Mouse (Mus musculus) NIH3T3 (cell line): ENCODE results near the gene Baz1a.
"Not testable (repeated sequence)": the region's sequence is repeated elsewhere in the genome, so short reads cannot be mapped to it uniquely, and the experiment has no call there.

Source experiments
- DNase-seq: peaks from one replicate; pipeline ENCODE4 v3.0.0-alpha.2; 2012; ENCODE audit warnings: low read depth

Gene Baz1a

DNA sequence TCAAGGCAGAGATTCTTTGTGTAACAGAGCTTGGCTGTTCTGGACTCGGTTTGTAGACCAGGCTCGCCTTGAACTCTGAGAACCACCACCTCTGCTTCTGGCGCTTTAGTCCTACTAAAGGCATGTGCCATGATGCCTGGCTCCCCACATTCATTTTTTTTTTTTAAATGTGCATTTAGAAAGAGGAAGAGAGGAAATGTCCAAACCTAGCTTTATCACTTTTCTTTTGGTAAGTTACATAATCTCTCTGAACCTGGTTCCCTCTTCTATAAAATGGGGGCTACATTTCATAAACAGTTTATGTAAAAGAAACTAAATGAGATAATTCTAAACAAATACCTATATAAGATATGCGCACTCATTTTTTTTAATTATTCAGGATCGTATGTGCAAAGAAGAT lies 33.2 kb downstream of the Baz1a start:
- no peak for DNase-seq

DNA sequence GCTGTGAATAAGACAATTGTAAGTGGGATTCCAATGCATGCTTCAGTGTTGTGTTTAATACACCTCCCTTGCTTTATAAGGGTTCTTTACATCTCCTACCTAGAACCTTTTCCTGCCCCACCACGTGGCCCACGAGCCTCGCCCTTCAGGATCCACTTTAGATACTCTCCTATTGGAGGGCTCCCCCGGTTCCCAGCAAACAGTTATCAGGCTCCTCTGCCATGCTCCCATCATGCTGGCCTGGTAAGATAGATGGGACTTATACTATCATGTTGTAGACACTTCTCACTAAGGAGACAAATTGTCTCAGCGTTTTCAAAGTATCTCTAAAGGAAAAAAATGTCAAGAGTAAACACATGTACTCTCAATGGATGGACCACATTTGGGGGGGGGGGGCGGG lies 33.6 kb downstream of the Baz1a start:
- no peak for DNase-seq

DNA sequence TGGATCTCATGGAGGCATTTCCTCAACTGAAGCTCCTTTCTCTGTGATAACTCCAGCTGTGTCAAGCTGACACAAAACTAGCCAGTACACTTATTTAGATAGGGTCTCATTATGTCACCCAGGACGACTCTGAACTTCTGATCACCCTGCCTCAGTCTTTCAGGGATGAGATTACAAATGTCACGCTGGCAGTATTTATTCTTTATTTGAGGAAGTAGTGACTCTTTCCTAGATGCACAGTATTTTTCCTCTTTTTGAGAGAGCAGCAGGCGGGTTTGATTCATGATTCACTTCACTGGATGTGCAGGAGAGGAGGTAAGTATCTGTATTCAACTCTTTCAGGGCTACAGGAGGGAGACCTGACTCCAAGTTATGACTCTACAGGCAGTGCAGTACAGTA lies 45.1 kb downstream of the Baz1a start:
- DNase-seq: no peak

DNA sequence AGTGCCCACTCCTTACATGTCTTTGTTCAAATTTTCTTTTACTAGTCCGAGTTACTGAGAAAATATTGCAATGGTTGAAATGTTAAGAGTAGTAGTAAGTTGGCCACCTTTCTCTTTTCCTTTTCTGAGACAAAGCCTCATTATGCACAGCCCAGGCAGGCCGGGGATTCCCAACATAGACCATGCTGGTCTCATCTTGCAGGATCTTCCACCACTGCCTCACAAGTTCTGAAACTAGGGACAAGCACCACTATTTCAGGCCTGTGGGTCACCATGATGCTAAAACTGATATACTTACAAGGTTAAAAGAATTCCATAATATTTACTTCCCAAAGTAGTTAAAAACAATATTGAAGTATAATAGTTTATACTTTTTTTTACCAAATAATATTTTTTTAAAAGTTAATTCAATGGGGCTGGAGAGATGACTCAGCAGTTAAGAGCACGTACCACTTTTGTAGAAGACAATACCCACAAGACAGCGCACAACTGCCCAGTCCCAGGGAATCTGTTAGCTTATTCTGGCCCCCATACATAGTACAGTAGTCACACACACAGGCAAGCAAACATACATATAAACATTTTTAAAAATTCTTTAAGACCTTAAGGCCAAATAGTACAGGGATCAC lies 48.5 kb downstream of the Baz1a start:
- DNase-seq: no peak

DNA sequence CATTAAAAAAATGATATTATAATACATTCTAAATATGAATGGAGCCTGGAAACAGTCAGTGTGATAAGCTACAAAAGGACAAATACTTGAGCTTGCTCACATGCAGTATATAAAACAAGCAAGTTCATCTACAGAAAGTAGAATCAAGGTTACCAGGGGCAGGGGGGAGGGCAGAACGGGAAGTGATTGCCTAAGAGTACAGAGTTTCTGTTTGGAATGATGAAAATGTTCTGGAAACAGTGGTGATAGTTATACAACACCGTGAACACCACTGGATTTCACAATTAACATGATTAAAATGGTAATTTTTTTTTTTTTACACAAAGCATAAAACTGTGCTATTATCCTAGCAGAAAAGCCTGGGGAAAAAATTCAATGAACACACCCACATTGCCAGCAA lies 54.6 kb downstream of the Baz1a start:
- no peak for DNase-seq

DNA sequence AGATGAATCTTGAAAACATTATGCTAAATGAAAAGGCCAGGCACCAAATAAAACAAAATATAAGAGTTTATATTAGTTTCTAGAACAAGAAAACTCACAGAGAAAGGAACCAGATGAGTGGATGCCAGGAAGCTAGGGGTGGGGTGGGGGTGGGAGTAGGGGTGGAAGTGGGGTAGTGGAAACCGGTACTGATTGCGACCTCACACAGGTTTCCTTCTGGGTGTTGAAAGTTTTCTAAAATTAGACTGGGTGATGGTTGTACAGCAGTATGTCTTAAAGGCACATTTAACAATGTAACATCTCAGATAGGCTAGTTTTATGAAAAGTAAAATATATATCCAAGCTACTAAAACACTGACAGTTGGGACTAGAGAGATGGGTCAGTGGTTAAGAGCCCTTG lies 57.2 kb downstream of the Baz1a start:
- DNase-seq: no peak

DNA sequence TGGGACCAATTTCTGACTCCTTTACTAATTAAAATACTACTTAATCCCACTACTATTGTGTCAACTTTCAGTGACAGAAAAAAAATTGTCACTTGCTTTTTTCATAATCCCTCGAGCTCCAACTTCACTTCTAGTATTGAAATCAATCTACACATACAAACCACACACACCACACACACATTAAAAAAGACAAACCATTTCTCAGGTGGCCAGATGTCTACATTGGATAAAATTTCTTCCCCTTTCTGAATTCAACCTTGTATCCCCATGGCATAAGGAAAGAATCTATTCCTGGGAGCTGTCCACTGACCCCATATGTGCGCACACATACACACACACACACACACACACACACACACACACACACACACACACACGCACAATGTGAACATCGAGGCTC lies 57.7 kb downstream of the Baz1a start:
- DNase-seq: no peak

DNA sequence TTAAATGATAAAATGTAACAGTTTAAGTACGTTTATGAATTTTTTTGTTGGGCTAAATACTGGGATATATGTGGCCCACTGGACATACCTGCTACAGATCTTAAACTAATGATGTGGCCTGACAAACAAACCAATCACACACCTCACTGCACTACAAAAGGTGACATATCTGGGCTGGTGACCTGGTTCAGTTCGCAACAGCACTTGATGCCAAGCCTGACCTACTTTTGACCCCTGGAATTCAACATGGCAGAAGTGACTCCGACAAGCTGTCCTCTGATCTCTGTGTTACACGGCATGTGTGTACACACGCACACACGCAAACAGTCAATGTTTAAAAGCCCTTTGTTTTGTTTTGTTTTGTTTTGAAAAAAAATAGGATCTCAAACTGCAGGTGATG lies 68.0 kb downstream of the Baz1a start:
- no peak for DNase-seq

DNA sequence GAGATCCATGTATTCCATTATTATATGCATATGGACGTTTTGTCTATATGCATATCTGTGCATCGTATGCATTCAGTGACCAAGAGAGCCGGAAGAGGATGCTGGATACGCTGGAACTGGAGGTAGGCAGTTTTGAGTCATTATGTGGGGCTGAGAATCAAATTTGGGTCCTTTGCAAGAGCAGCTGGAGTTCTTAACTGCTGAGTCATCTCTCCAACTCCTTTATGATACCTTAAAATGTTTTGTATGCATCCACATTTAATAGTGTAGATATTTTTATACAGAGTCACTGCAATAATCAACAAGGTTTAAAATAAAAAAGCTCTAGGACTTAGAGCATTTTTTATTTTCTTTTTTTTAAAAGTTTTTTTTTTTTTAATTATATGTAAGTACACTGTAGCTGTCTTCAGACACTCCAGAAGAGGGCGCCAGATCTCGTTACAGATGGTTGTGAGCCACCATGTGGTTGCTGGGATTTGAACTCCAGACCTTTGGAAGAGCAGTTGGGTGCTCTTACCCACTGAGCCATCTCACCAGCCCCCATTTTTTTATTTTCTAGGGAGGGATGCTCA lies 71.5 kb downstream of the Baz1a start:
- DNase-seq: not testable (repeated sequence)

DNA sequence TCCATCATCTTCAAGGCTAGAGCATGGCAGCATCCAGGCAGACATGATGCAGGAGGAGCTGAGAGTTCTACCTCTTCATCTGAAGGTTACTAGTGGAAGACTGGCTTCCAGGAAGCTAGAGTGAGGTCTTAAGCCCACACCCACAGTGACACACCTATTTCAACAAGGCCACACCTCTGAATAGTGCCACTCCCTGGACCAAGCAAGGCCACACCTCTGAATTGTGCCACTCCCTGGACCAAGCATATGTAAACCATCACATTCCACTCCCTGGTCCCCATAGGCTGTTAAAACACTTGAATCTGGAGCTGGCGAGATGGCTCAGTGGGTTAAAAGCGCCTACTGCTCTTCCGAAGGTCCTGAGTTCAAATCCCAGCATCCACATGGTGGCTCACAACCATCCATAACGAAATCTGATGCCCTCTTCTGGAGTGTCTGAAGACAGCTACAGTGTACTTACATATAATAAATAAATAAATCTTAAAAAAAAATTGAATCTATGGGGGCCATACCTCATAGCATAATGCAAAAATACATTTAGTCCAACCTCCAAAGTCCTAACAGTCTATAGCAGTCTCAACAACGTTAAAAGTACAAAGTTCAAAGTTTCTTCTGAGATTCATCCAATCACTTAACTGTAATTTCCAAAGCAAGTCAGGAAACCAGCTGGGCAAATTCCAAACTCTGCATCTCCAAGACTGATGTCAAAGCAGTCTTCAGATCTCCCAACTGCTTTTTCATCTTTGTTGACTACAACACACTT lies 76.4 kb downstream of the Baz1a start:
- not testable (repeated sequence) for DNase-seq

DNA sequence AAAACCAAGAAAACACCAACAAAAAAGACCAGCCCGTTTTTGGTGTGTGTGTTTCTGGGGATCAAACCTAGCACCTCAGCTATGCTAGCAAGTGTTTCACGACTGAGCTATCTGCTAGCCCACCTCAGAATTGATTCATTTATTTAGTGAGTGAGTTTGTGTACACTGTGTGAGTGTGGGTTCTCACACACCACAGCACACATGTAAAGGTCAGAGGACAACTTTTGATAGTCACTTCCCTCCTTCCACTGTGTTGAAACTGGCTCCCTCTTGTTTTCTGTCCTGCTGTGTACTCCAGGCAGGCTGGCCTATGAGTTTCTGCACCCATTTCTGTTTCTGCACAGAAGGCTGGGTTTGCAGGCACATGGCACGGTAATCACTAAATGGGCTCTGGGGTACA lies 103.8 kb downstream of the Baz1a start:
- DNase-seq: no peak

DNA sequence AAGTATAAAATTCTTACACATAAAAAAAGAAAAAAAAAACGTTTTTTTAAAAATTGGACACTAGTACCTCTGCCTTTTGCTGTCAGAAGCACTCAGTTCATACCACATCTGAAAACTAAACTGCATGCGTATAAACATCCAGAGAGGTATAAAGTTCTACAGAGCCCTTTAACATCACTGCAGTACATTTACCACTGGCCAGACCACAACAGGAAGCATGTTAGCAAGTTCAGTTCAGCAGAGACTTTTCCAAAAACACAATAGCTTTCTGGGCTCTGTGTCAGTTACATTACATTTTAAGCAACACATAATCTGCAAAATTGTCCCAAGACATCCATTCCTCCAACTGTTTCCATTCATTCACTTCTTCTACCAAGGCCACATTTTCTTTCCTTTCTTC lies 121.6 kb downstream of the Baz1a start:
- DNase-seq: not testable (repeated sequence)

DNA sequence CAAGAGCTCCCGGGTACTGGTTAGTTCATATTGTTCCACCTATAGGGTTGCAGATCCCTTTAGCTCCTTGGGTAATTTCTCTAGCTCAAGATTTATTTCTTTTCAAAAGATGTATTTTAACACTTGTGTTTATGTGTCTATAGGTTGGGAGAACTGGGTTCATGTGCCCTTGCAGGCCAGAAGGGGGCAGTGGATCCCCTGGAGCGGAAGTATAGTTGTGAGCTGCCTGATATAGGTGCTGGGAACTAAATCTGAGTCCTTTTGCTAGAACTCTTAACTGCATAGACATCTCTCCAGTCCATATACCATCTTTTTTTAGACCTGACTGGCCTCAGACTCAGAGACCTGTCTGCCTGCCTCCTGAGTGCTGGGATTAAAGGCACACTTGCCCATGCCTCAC lies 123.7 kb downstream of the Baz1a start:
- DNase-seq: no peak

DNA sequence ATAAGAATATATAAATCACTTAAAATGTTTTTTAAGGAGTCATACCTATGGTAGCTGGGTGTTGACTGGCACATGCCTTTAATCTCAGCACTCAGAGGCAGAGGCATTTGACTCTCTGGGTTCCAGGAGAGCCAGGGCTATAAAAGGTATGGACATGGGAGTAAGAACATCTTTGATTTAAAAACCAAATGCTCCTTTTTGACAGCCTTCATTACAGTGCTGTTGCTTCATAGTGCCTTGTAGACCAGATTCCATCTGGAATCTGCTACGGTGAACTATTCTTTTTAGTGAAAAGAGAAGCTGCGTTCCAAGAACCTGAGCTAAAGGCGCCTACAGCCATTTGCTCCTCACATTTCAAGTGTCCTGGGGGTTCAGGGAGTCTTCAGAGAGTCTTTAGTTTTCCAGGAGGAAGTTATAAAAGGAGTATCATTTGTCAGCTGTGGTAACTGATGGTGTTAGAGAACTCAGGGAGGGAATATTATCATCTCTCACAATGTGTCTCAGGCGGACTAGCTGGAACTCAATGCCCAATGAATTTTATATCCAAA lies 126.5 kb downstream of the Baz1a start:
- DNase-seq: peak; percentile 26

DNA sequence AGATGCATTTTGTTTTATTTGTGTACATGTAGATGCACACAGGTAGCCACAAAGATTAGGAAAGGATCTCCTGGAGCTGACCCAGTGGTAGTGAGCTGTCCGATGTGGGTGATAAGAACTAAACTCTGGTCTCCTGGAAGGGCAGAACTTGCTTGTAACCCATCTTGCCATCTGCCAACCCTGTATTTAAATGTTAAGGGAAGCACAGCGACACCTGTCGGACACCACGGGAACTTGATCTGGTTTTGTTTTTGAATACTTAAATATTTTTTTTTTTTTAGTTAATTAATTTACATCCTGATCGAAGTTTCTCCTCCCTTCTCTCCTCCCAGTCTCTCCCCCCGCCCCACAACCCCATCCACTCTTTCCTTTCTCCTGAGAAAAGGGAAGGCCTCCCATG lies 134.5 kb downstream of the Baz1a start:
- peak; percentile 87 for DNase-seq

DNA sequence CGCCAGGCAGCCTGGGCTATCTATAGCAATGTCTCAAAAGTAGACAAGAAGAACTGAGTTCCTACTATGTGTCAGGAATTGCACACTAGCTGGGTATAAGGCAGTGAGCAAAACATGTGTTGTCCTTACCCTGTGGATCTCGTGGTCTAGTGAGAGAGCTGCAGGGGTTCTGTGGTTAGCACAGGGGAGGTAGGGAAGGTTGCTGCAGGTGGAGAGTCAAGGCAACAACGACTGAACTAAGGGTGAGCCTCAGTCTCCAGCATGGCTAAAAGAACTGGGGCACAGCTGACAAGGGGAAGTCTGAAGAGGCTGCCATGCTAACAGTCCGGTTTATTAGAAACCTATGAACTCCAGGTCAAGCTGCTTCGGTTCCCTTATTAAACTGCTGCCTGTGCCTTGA lies 134.9 kb downstream of the Baz1a start:
- DNase-seq: no peak

DNA sequence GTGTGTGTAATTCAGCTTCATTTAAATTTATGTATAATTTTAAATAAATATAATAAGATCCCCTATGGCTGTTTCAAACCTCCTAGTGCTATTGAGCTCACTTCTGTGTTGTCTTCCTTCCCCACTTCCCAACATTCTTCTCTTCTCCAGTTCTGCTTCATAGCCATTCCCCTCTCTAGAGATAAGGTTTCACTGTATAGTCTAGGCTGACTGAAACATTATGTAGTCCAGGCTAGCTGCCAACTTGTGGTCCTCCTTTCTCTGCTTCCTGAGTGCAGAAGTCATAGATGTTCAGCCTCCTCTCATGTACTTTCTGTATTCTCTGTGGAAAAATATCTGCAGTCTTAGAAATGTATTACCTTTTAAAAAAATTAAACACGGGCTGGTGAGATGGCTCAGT lies 136.3 kb downstream of the Baz1a start:
- DNase-seq: peak; percentile 67

DNA sequence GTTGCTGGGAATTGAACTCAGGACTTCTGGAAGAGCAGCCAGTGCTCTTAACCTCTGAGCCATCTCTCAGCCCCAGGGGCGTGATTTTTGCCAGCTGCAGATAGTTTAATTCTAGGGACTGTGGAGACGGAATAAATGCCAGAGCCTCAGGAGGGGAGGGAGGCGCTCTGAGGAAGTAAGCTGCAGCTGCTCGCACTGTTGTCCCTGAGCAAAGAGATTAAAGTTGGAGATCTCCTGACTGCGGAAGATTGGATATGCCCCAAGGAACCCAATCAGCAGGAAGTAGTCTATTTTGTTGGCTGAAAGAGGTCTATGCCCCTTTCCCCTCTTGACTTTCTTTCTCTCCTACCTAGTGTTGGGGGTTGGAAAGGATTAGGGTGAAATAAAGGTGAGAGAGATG lies 137.3 kb downstream of the Baz1a start:
- no peak for DNase-seq

DNA sequence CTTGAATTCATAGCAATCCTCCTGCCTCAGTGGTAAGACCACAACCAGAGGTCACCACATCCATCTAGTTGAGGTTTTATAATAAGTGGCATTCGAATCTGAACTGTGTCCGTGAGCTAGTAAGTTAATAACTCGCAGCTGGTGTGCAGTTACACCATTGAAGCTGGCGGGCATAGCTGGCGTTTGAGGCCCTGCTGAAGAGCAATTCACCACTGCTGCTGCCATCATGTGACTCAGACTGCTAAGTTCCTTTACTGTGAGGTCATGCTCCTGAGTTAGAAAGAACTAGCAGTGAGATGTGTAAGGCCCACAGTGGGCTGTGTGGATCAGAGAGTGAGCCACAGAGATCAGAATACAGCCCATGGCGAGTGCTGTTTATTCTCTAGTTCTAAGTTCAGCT lies 139.4 kb downstream of the Baz1a start:
- DNase-seq: peak; percentile 90

DNA sequence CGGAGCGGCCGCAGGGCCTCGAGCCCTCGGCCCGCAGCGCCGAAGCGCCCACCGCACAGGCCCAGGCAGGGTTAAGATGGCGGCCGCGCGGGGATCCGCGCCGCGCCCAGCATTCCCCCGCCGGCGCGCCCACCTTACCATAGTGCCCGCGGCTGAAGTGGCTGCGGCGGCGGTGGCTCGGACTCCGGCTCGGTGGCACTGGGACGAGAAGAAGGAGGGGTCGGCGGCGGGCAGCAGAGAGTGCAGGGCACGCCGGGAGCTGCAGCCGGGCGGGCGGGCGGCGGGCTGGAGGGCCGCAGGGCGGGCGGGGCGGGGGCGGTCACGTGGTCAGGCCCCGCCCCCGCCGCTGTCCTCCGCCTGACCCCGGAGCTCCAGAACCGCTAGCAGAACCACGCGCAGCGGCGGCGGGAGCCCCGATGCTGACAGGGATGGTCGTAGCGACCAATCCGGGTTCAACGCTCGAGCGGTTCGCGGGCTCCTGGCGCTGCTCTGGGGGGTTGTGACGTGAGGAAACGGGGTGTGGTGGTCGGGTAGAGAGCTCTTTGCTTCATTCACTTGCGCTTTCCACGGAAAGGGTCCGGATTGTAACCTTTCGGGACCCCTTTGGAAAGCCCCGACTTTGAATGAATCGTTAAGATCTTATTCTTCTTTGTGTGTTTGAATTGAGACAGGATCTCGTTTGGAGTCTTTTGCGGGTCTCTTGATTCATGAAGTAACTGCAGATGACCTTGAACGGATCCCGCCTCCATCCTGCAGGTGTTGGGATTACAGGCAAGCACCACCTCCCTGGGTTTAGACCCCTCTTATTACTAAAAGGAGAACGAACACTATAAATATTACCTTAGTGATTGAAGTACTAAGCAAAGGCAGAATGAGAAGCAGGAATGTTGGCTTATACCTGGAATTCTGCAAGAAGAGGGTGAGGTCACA lies 151.3 kb downstream of the Baz1a start, which contains the start of gene Cfl2:
Gene Cfl2, minus strand, starts transcription at position 272 of the 930 bp plus-strand sequence.
- DNase-seq: peak; percentile 88

DNA sequence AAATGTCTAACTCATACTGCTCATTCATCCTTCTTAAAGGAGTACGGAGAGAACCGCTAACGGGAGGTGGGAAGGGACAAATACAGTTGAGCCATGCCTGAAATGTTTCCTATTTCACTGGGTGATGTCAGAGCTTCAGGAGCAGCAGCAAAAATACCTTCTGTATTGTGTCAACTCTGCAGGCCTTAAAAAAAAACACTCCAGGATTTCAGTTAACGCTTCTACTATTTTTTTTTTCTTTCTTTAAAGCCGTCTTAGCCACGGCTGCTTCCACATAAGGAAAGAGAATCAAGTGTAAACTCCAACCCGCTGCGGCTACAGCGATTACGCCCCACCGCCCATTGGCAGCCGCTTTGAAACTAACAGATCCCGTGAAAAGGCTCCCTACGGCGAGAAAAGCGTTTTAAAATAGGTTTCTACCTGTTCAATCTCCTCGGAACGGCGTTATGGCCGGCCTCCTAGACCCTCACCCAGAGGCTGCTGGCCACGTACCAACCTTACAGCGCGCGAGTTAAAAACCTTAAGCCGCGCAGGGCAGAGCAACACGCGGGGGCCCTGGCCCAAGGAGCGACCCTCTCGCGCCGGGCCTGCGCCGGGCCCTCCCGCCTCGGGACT lies 152.1 kb downstream of the Baz1a start:
- DNase-seq: peak; percentile 77

DNA sequence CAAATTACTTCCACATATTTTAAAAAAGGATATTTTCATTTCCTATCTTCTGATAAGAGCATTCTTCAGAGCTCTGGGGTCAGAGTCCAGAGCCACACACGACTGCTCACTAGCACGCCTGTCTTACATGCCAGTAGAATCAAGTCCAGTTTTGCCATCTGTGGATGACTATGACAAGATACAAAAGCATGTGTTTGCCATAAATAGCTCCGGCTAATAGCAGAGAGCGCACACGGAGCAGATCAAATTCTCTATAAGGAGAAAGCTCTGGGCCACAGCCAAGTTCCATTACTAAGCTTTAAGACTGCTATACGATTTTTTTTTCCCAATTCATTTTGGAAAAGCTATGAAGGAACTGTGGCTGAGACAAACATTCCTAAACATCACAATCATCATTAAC lies 154.6 kb downstream of the Baz1a start:
- peak; percentile 93 for DNase-seq
